ENCODE assay signal across 22 mouse cellular contexts in genomic region chr11:79104096-79104495, GRCm38 (mm10). TPM values are rescaled to one million over a fixed set of nuclear protein-coding genes. Genes with fewer than 3 reads are reported as not detected.
A peak's percentile ranks its signal among the peaks of the same experiment; 100 is the strongest.
DNase-seq lines count a peak whose midpoint lies in the region; ATAC-seq and TF ChIP-seq lines count a peak whose summit lies in the region.
"Had no signal": no experiment of that assay in that cellular context is flagged by ENCODE, and none has a peak within 500 bp of the region (broad histone marks: within the 10 kb centered on the region; RNA-seq: fewer than 3 reads in every experiment).

No protein-coding gene starts in this region.

- TF ChIP-seq POLR2A in spleen, adult 2 months (IDR thresholded peaks at IDR 0.05; ENCODE audit: low read depth, low read length) = no peak

- no peak for TF ChIP-seq CTCF in spleen, adult 2 months (IDR thresholded peaks at IDR 0.05; ENCODE audit: extremely low read depth, insufficient read depth, insufficient read length, insufficient replicate concordance)

- no peak overlapping the region for H3K4me3 ChIP-seq in forebrain, embryonic 10.5 days
- H3K4me3 ChIP-seq in forebrain, embryonic 15.5 days = no peak overlapping the region
- no peak overlapping the region for H3K4me3 ChIP-seq in spleen, adult 2 months (ENCODE audit: extremely low read depth, insufficient read depth, insufficient read length)
- no peak overlapping the region for H3K4me3 ChIP-seq in embryonic facial prominence, embryonic 15.5 days (replicated peaks)
- H3K4me3 ChIP-seq: erythroblast, embryonic 14.5 days; forebrain, embryonic 12.5 days; heart, adult 2 months; heart, embryonic 15.5 days; hindbrain, embryonic 13.5 days had no signal

- peaks cover 4% of the 10 kb centered on the region; the same call in 1 of the 2 replicates for H3K36me3 ChIP-seq in forebrain, embryonic 10.5 days (replicated peaks)
- H3K36me3 ChIP-seq in forebrain, embryonic 15.5 days = no peaks in the 10 kb centered on the region
- H3K36me3 ChIP-seq in spleen, adult 2 months (ENCODE audit: control insufficient read depth, insufficient read depth, low read length) = peaks cover 2% of the 10 kb centered on the region; the same call in 1 of the 2 replicates
- H3K36me3 ChIP-seq in embryonic facial prominence, embryonic 15.5 days = no peaks in the 10 kb centered on the region
- H3K36me3 ChIP-seq: forebrain, embryonic 12.5 days; heart, embryonic 15.5 days; hindbrain, embryonic 13.5 days had no signal

- peaks cover 39% of the 10 kb centered on the region for H3K4me1 ChIP-seq in forebrain, embryonic 10.5 days
- 0 out of 2 replicates have a peak, but pooled peaks cover 1% of the 10 kb centered on the region for H3K4me1 ChIP-seq in forebrain, embryonic 15.5 days
- H3K4me1 ChIP-seq in spleen, adult 2 months (ENCODE audit: control insufficient read depth, insufficient read depth, insufficient read length) = peaks cover 26% of the 10 kb centered on the region; the same call in 1 of the 2 replicates
- peaks cover 25% of the 10 kb centered on the region for H3K4me1 ChIP-seq in embryonic facial prominence, embryonic 15.5 days

- H3K9me3 ChIP-seq in forebrain, embryonic 10.5 days = no peaks in the 10 kb centered on the region
- no peaks in the 10 kb centered on the region for H3K9me3 ChIP-seq in forebrain, embryonic 15.5 days
- no peaks in the 10 kb centered on the region for H3K9me3 ChIP-seq in embryonic facial prominence, embryonic 15.5 days (replicated peaks)
- H3K9me3 ChIP-seq: forebrain, embryonic 12.5 days; heart, embryonic 15.5 days; hindbrain, embryonic 13.5 days had no signal

- H3K27me3 ChIP-seq in forebrain, embryonic 10.5 days (ENCODE audit: poor library complexity, severe bottlenecking) = no peaks in the 10 kb centered on the region
- no peaks in the 10 kb centered on the region for H3K27me3 ChIP-seq in forebrain, embryonic 15.5 days
- no peaks in the 10 kb centered on the region for H3K27me3 ChIP-seq in spleen, adult 2 months (ENCODE audit: control insufficient read depth, insufficient read depth, low read length)
- H3K27me3 ChIP-seq in embryonic facial prominence, embryonic 15.5 days = no peaks in the 10 kb centered on the region
- H3K27me3 ChIP-seq: forebrain, embryonic 12.5 days; heart, embryonic 15.5 days; hindbrain, embryonic 13.5 days had no signal

- 90% methylated on average over 11 of the region's 11 CpGs for WGBS in forebrain, embryonic 10.5 days
- 93% methylated on average over 11 of the region's 11 CpGs for WGBS in forebrain, embryonic 15.5 days
- WGBS in spleen, adult 2 months = 79% methylated on average over 11 of the region's 11 CpGs
- 84% methylated on average over 11 of the region's 11 CpGs for WGBS in embryonic facial prominence, embryonic 15.5 days

- no peak overlapping the region for H3K4me2 ChIP-seq in forebrain, embryonic 15.5 days (replicated peaks)
- H3K4me2 ChIP-seq in embryonic facial prominence, embryonic 15.5 days (replicated peaks) = no peak overlapping the region
- H3K4me2 ChIP-seq: forebrain, embryonic 12.5 days; heart, embryonic 11.5 days; heart, embryonic 15.5 days; hindbrain, embryonic 13.5 days had no signal

- H3K9ac ChIP-seq in forebrain, embryonic 15.5 days (replicated peaks) = no peak overlapping the region
- H3K9ac ChIP-seq in embryonic facial prominence, embryonic 15.5 days = no peak overlapping the region
- H3K9ac ChIP-seq: forebrain, embryonic 12.5 days; forebrain, postnatal 0 days; heart, embryonic 15.5 days had no signal

- 0 out of 2 replicates have a peak overlapping the region, but pooled peaks have one; percentile 51 for H3K27ac ChIP-seq in forebrain, embryonic 10.5 days
- H3K27ac ChIP-seq in forebrain, embryonic 15.5 days (replicated peaks) = no peak overlapping the region
- 0 out of 2 replicates have a peak overlapping the region, but pooled peaks have one; percentile 8 for H3K27ac ChIP-seq in spleen, adult 2 months (ENCODE audit: insufficient read depth, low read length)
- H3K27ac ChIP-seq in embryonic facial prominence, embryonic 15.5 days (replicated peaks) = peak overlapping the region; percentile 39; the same call in 1 of the 2 replicates
- H3K27ac ChIP-seq: forebrain, embryonic 12.5 days; heart, adult 2 months; heart, embryonic 15.5 days; hindbrain, embryonic 13.5 days; hindbrain, postnatal 0 days had no signal

- no peak for ATAC-seq in forebrain, embryonic 15.5 days (replicated peaks)
- ATAC-seq in embryonic facial prominence, embryonic 15.5 days (ENCODE audit: insufficient number of reproducible peaks, low FRiP score, low TSS enrichment, low read depth) = no peak
- ATAC-seq: forebrain, postnatal 0 days; hindbrain, postnatal 0 days had no signal

- DNase-seq in forebrain, embryonic 10.5 days (ENCODE audit: extremely low spot score, low spot score) = no peak
- DNase-seq in spleen, adult 2 months (ENCODE audit: low read depth in 1 of 2, low spot score in 2 of 2) = no peak
- no peak for DNase-seq in spleen, postnatal 10 days (ENCODE audit: low spot score in 2 of 2)
- no peak for DNase-seq in cerebellum, adult 8-10 months
- no peak for DNase-seq in layer of hippocampus, postnatal 36 days
- DNase-seq: adrenal gland, adult 2 months; adrenal gland, postnatal 25 days; cerebellum, adult 18-20 months; cerebellum, postnatal 14 days; embryo, embryonic 11 days; forebrain, postnatal 0 days; gastrocnemius, postnatal 14 days; heart, adult 2 months; heart, postnatal 14 days had no signal

RNA-seq across cellular contexts. Expression of gene Ksr1, which starts 42.1 kb away (rescaled TPM):
- 1.9 and 2.8 TPM in 2 replicates for polyA plus RNA-seq in forebrain, embryonic 10.5 days (2016; fragmentation: Nextera tagmentation; extraction: Ambion mirVana)
- polyA plus RNA-seq in forebrain, embryonic 15.5 days (2015; fragmentation: Nextera tagmentation; extraction: Ambion mirVana) = 4.9 and 5.3 TPM in 2 replicates
- 14.5 and 25.0 TPM in 2 replicates for polyA plus RNA-seq in spleen, adult 2 months (2012; rRNA removed)
- 5.6 and 5.8 TPM in 2 replicates for polyA plus RNA-seq in embryonic facial prominence, embryonic 15.5 days (2015; fragmentation: Nextera tagmentation; extraction: Ambion mirVana)
- 100 to 1,000 TPM; 183 to 261 TPM for total RNA-seq in layer of hippocampus, postnatal 36 days (2021)
